Mouse (Mus musculus): ENCODE measurements around the gene Gm17545. TPM values are rescaled to one million over a fixed set of nuclear protein-coding genes. Genes with fewer than 3 reads are reported as not detected.

Gm17545 gene
- polyA plus RNA-seq, 1 experiment from 2014 or later, result not detected

- no peaks in the 10 kb centered on the region for H3K9me3 ChIP-seq (ENCODE audit: control insufficient read depth, low read length)
These were observed 20.9 kb upstream of the Gm17545 start for GRCm38 (mm10) chr9:22433221-22433620.

DNA sequence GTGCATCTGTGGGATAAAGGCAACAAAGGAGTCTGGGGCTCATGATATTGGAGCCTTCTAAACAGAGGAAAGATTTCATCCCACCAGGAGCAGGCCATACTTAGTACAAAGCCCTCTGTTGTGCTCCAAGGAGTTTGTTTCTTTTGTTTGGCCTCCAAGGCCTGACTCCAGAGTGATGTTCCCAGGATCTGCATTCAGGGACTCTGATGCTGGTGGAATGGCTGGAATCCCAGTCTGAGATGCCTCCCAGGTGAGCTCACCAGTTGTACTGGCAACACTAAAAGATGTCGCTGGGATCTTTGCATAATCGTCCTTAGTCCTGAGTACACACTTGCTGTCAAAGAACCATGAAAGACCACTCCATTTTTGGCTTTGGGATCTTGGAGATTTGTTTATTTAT is 20.0 kb upstream of the Gm17545 start:
- Histone ChIP-seq H3K36me3 (ENCODE audit: control insufficient read depth, insufficient read depth, low read length) (no peaks in the 10 kb centered on the region), H3K27ac (ENCODE audit: low read length) (no peak overlapping the region), H3K4me2 (ENCODE audit: low read depth, low read length) (no peak overlapping the region), H3K27me3 (ENCODE audit: control insufficient read depth, insufficient read depth, low read depth, low read length) (no peaks in the 10 kb centered on the region), H3K4me1 (replicated peaks; ENCODE audit: control insufficient read depth, insufficient read depth, low read length) (peaks cover 13% of the 10 kb centered on the region), H3K4me3 (ENCODE audit: low read length) (no peak overlapping the region), H3K9me3 (ENCODE audit: control insufficient read depth, low read length) (no peaks in the 10 kb centered on the region), H3K9ac (ENCODE audit: low read length) (no peak overlapping the region)
- no peak for ATAC-seq (ENCODE audit: low read depth)
- WGBS, result 80% methylated on average over 2 of the region's 2 CpGs

More at GRCm38 (mm10) chr9:22433221-22433620, 20.9 kb upstream of the Gm17545 start:
- peaks cover 13% of the 10 kb centered on the region for H3K4me1 ChIP-seq (replicated peaks; ENCODE audit: control insufficient read depth, insufficient read depth, low read length)
- no peak overlapping the region for H3K4me2 ChIP-seq (ENCODE audit: low read depth, low read length)
- no peak for ATAC-seq (ENCODE audit: low read depth)
- H3K36me3 ChIP-seq (ENCODE audit: control insufficient read depth, insufficient read depth, low read length), result no peaks in the 10 kb centered on the region
- H3K27me3 ChIP-seq (ENCODE audit: control insufficient read depth, insufficient read depth, low read depth, low read length), result no peaks in the 10 kb centered on the region
- no peak overlapping the region for H3K4me3 ChIP-seq (ENCODE audit: low read length)
- no peak overlapping the region for H3K9ac ChIP-seq (ENCODE audit: low read length)
- no peak overlapping the region for H3K27ac ChIP-seq (ENCODE audit: low read length)
- WGBS, result 72% methylated on average over 2 of the region's 2 CpGs

- no peaks in the 10 kb centered on the region for H3K27me3 ChIP-seq (ENCODE audit: control insufficient read depth, insufficient read depth, low read depth, low read length)
- H3K4me3 ChIP-seq (ENCODE audit: low read length), result no peak overlapping the region
- no peaks in the 10 kb centered on the region for H3K9me3 ChIP-seq (ENCODE audit: control insufficient read depth, low read length)
- ATAC-seq (ENCODE audit: low read depth), result no peak
- H3K4me2 ChIP-seq (ENCODE audit: low read depth, low read length), result no peak overlapping the region
- H3K9ac ChIP-seq (ENCODE audit: low read length), result no peak overlapping the region
- WGBS, result 63% methylated on average over 1 of the region's 1 CpGs
- H3K36me3 ChIP-seq (ENCODE audit: control insufficient read depth, insufficient read depth, low read length), result no peaks in the 10 kb centered on the region
- H3K4me1 ChIP-seq (replicated peaks; ENCODE audit: control insufficient read depth, insufficient read depth, low read length), result no peaks in the 10 kb centered on the region
- H3K27ac ChIP-seq (ENCODE audit: low read length), result no peak overlapping the region
These were observed 15.3 kb upstream of the Gm17545 start for GRCm38 (mm10) chr9:22438826-22439225.

DNA sequence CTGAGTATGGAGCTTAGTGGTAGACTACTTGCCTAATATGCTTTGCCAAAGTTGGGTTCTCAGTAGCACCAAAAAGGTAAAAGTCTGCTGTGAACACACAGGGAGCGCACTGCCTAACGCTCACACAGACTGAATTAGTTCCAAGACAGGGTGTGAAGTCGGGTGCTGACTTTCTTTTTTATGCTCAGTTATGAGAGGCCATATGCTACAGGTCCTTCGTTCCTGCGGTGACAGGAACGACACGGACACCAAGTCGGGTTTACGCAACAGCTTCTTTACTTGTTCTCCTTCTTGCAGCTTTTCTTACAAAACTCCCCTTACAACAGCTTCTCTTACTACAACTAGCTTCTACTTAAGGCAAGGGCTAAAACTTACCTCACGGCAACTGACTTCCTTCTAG is 10.9 kb upstream of the Gm17545 start:
- no peak for ATAC-seq (ENCODE audit: low read depth)
- no peak overlapping the region for H3K4me2 ChIP-seq (ENCODE audit: low read depth, low read length)
- peaks cover 14% of the 10 kb centered on the region; the same call in 1 of the 2 replicates for H3K36me3 ChIP-seq (ENCODE audit: control insufficient read depth, insufficient read depth, low read length)
- no peak overlapping the region for H3K9ac ChIP-seq (ENCODE audit: low read length)
- H3K4me1 ChIP-seq (replicated peaks; ENCODE audit: control insufficient read depth, insufficient read depth, low read length), result no peaks in the 10 kb centered on the region
- WGBS, result 86% methylated on average over 10 of the region's 10 CpGs
- H3K9me3 ChIP-seq (ENCODE audit: control insufficient read depth, low read length), result no peaks in the 10 kb centered on the region
- H3K4me3 ChIP-seq (ENCODE audit: low read length), result no peak overlapping the region
- H3K27me3 ChIP-seq (ENCODE audit: control insufficient read depth, insufficient read depth, low read depth, low read length), result no peaks in the 10 kb centered on the region
- no peak overlapping the region for H3K27ac ChIP-seq (ENCODE audit: low read length)

- no peaks in the 10 kb centered on the region for H3K9me3 ChIP-seq (ENCODE audit: control insufficient read depth, low read length)
- H3K4me3 ChIP-seq (ENCODE audit: low read length), result no peak overlapping the region
- H3K36me3 ChIP-seq (ENCODE audit: control insufficient read depth, insufficient read depth, low read length), result peaks cover 28% of the 10 kb centered on the region
- no peaks in the 10 kb centered on the region for H3K4me1 ChIP-seq (replicated peaks; ENCODE audit: control insufficient read depth, insufficient read depth, low read length)
- H3K4me2 ChIP-seq (ENCODE audit: low read depth, low read length), result no peak overlapping the region
- no peak overlapping the region for H3K27ac ChIP-seq (ENCODE audit: low read length)
- no peak for ATAC-seq (ENCODE audit: low read depth)
- H3K9ac ChIP-seq (ENCODE audit: low read length), result no peak overlapping the region
- 73% methylated on average over 1 of the region's 1 CpGs for WGBS
- no peaks in the 10 kb centered on the region for H3K27me3 ChIP-seq (ENCODE audit: control insufficient read depth, insufficient read depth, low read depth, low read length)
These were observed 9.0 kb upstream of the Gm17545 start for GRCm38 (mm10) chr9:22445123-22445522.

- H3K4me1 ChIP-seq (replicated peaks; ENCODE audit: control insufficient read depth, insufficient read depth, low read length), result no peaks in the 10 kb centered on the region
- WGBS, result 74% methylated on average over 5 of the region's 5 CpGs
- H3K27ac ChIP-seq (ENCODE audit: low read length), result no peak overlapping the region
- H3K27me3 ChIP-seq (ENCODE audit: control insufficient read depth, insufficient read depth, low read depth, low read length), result no peaks in the 10 kb centered on the region
- no peak overlapping the region for H3K4me2 ChIP-seq (ENCODE audit: low read depth, low read length)
- H3K9me3 ChIP-seq (ENCODE audit: control insufficient read depth, low read length), result no peaks in the 10 kb centered on the region
- H3K4me3 ChIP-seq (ENCODE audit: low read length), result no peak overlapping the region
- H3K9ac ChIP-seq (ENCODE audit: low read length), result no peak overlapping the region
- peaks cover 49% of the 10 kb centered on the region for H3K36me3 ChIP-seq (ENCODE audit: control insufficient read depth, insufficient read depth, low read length)
- ATAC-seq (ENCODE audit: low read depth), result no peak
These were observed 6.9 kb upstream of the Gm17545 start for GRCm38 (mm10) chr9:22447213-22447612.

GRCm38 (mm10) chr9:22448420-22448819 is 5.7 kb upstream of the Gm17545 start:
- no peak overlapping the region for H3K4me3 ChIP-seq (ENCODE audit: low read length)
- H3K27ac ChIP-seq (ENCODE audit: low read length), result no peak overlapping the region
- no peaks in the 10 kb centered on the region for H3K4me1 ChIP-seq (replicated peaks; ENCODE audit: control insufficient read depth, insufficient read depth, low read length)
- no peak overlapping the region for H3K4me2 ChIP-seq (ENCODE audit: low read depth, low read length)
- peaks cover 59% of the 10 kb centered on the region for H3K36me3 ChIP-seq (ENCODE audit: control insufficient read depth, insufficient read depth, low read length)
- WGBS, result 82% methylated on average over 13 of the region's 13 CpGs
- no peak for ATAC-seq (ENCODE audit: low read depth)
- no peak overlapping the region for H3K9ac ChIP-seq (ENCODE audit: low read length)
- H3K27me3 ChIP-seq (ENCODE audit: control insufficient read depth, insufficient read depth, low read depth, low read length), result no peaks in the 10 kb centered on the region
- H3K9me3 ChIP-seq (ENCODE audit: control insufficient read depth, low read length), result no peaks in the 10 kb centered on the region

- no peak overlapping the region for H3K27ac ChIP-seq (ENCODE audit: low read length)
- H3K9ac ChIP-seq (ENCODE audit: low read length), result no peak overlapping the region
- H3K4me3 ChIP-seq (ENCODE audit: low read length), result no peak overlapping the region
- H3K9me3 ChIP-seq (ENCODE audit: control insufficient read depth, low read length), result no peaks in the 10 kb centered on the region
- no peak overlapping the region for H3K4me2 ChIP-seq (ENCODE audit: low read depth, low read length)
- H3K4me1 ChIP-seq (replicated peaks; ENCODE audit: control insufficient read depth, insufficient read depth, low read length), result no peaks in the 10 kb centered on the region
- ATAC-seq (ENCODE audit: low read depth), result no peak
- H3K36me3 ChIP-seq (ENCODE audit: control insufficient read depth, insufficient read depth, low read length), result peaks cover 63% of the 10 kb centered on the region
- WGBS, result 89% methylated on average over 6 of the region's 6 CpGs
- H3K27me3 ChIP-seq (ENCODE audit: control insufficient read depth, insufficient read depth, low read depth, low read length), result no peaks in the 10 kb centered on the region
These were observed 4.9 kb upstream of the Gm17545 start for GRCm38 (mm10) chr9:22449209-22449608.

- 83% methylated on average over 10 of the region's 10 CpGs for WGBS
- Histone ChIP-seq H3K27ac (ENCODE audit: low read length) (no peak overlapping the region), H3K9me3 (ENCODE audit: control insufficient read depth, low read length) (no peaks in the 10 kb centered on the region), H3K4me3 (ENCODE audit: low read length) (no peak overlapping the region), H3K4me1 (replicated peaks; ENCODE audit: control insufficient read depth, insufficient read depth, low read length) (no peaks in the 10 kb centered on the region), H3K36me3 (ENCODE audit: control insufficient read depth, insufficient read depth, low read length) (peaks cover 75% of the 10 kb centered on the region), H3K4me2 (ENCODE audit: low read depth, low read length) (no peak overlapping the region), H3K27me3 (ENCODE audit: control insufficient read depth, insufficient read depth, low read depth, low read length) (no peaks in the 10 kb centered on the region), H3K9ac (ENCODE audit: low read length) (no peak overlapping the region)
- no peak for ATAC-seq (ENCODE audit: low read depth)
These were observed 1.4 kb upstream of the Gm17545 start for GRCm38 (mm10) chr9:22452697-22453096.

- 77% methylated on average over 10 of the region's 10 CpGs for WGBS
- Histone ChIP-seq H3K27ac (ENCODE audit: low read length) (no peak overlapping the region), H3K36me3 (ENCODE audit: control insufficient read depth, insufficient read depth, low read length) (peaks cover 67% of the 10 kb centered on the region), H3K4me1 (replicated peaks; ENCODE audit: control insufficient read depth, insufficient read depth, low read length) (no peaks in the 10 kb centered on the region), H3K4me2 (ENCODE audit: low read depth, low read length) (no peak overlapping the region), H3K9me3 (ENCODE audit: control insufficient read depth, low read length) (no peaks in the 10 kb centered on the region), H3K9ac (ENCODE audit: low read length) (no peak overlapping the region), H3K27me3 (ENCODE audit: control insufficient read depth, insufficient read depth, low read depth, low read length) (no peaks in the 10 kb centered on the region), H3K4me3 (ENCODE audit: low read length) (no peak overlapping the region)
- ATAC-seq (ENCODE audit: low read depth), result no peak
These were observed 577 bp upstream of the Gm17545 start for GRCm38 (mm10) chr9:22453501-22453924.
